In genomic region chr5:88720116-88721002, GRCm38 (mm10) we compare ENCODE assay signal across 8 mouse cellular contexts. TPM values are rescaled to one million over a fixed set of nuclear protein-coding genes. Genes with fewer than 3 reads are reported as not detected.
A peak's percentile ranks its signal among the peaks of the same experiment; 100 is the strongest.
DNase-seq lines count a peak whose midpoint lies in the region; ATAC-seq and TF ChIP-seq lines count a peak whose summit lies in the region.

Mob1b (plus strand) TSS chr5:88720855.

- peak within 1 kb of the TSS; percentile 62 for H3K4me3 ChIP-seq in ES-Bruce4 (ENCODE audit: low read depth, low read length)
- peak within 1 kb of the TSS; percentile 96 for H3K4me3 ChIP-seq in forebrain, embryonic 14.5 days (ENCODE audit: low read depth, low read length)
- H3K4me3 ChIP-seq in neural tube, embryonic 15.5 days (replicated peaks), result peak within 1 kb of the TSS; percentile 99

- no peaks in the 10 kb centered on the region for H3K9me3 ChIP-seq in ES-Bruce4 (replicated peaks; ENCODE audit: control insufficient read depth, insufficient read depth, low read length, poor library complexity, severe bottlenecking)
- H3K9me3 ChIP-seq in forebrain, embryonic 14.5 days (replicated peaks; ENCODE audit: control insufficient read depth, low read length), result no peaks in the 10 kb centered on the region
- no peaks in the 10 kb centered on the region for H3K9me3 ChIP-seq in neural tube, embryonic 15.5 days (replicated peaks)

- H3K36me3 ChIP-seq in ES-Bruce4 (ENCODE audit: control insufficient read depth, insufficient read depth, low read length, poor library complexity, severe bottlenecking), result no peaks in the 10 kb centered on the region
- H3K36me3 ChIP-seq in forebrain, embryonic 14.5 days (ENCODE audit: control insufficient read depth, insufficient read depth, low read length), result no peaks in the 10 kb centered on the region
- no peaks in the 10 kb centered on the region for H3K36me3 ChIP-seq in neural tube, embryonic 15.5 days

- H3K9ac ChIP-seq in ES-Bruce4 (ENCODE audit: low read depth, poor library complexity, severe bottlenecking), result peak within 1 kb of the TSS; percentile 90
- peak within 1 kb of the TSS; percentile 98 for H3K9ac ChIP-seq in forebrain, embryonic 14.5 days (ENCODE audit: low read length)
- H3K9ac ChIP-seq in neural tube, embryonic 15.5 days (replicated peaks), result peak within 1 kb of the TSS; percentile 99

- 0 out of 2 replicates have a peak, but pooled peaks have one; percentile 70 for TF ChIP-seq EP300 in ES-Bruce4 (IDR thresholded peaks at IDR 0.05; ENCODE audit: insufficient read depth, low read depth, low read length)

- WGBS in forebrain, embryonic 14.5 days, result under 1% methylated on average over 54 of the region's 54 CpGs
- WGBS in neural tube, embryonic 15.5 days, result under 1% methylated on average over 54 of the region's 54 CpGs

- peak; percentile 97 for TF ChIP-seq POLR2A in ES-Bruce4 (IDR thresholded peaks at IDR 0.05; ENCODE audit: insufficient read depth, low read length)

- H3K27ac ChIP-seq in ES-Bruce4 (ENCODE audit: insufficient read depth, low read length), result no peak within 1 kb of the TSS
- peak within 1 kb of the TSS; percentile 95 for H3K27ac ChIP-seq in forebrain, embryonic 14.5 days (ENCODE audit: low read depth, low read length)
- H3K27ac ChIP-seq in neural tube, embryonic 15.5 days (replicated peaks), result peak within 1 kb of the TSS; percentile 93

- no peaks in the 10 kb centered on the region for H3K4me1 ChIP-seq in ES-Bruce4 (ENCODE audit: control insufficient read depth, insufficient read depth, low read length)
- peaks cover 14% of the 10 kb centered on the region for H3K4me1 ChIP-seq in forebrain, embryonic 14.5 days (ENCODE audit: control insufficient read depth, insufficient read depth, low read length)
- H3K4me1 ChIP-seq in neural tube, embryonic 15.5 days, result peaks cover 31% of the 10 kb centered on the region

- peak; percentile 94 for ATAC-seq in cerebellum, adult (ENCODE audit: insufficient number of reproducible peaks, low FRiP score, low TSS enrichment)
- peak; percentile 94 for ATAC-seq in forebrain, embryonic 14.5 days
- peak; percentile 97 for ATAC-seq in neural tube, embryonic 15.5 days (ENCODE audit: low FRiP score)

- no peaks in the 10 kb centered on the region for H3K27me3 ChIP-seq in ES-Bruce4 (ENCODE audit: control insufficient read depth, insufficient read depth, low read length, poor library complexity, severe bottlenecking)
- no peaks in the 10 kb centered on the region for H3K27me3 ChIP-seq in forebrain, embryonic 14.5 days (replicated peaks; ENCODE audit: control insufficient read depth, insufficient read depth, low read length)
- no peaks in the 10 kb centered on the region for H3K27me3 ChIP-seq in neural tube, embryonic 15.5 days (replicated peaks)

- peak; percentile 96 for DNase-seq in forebrain, embryonic 14.5 days (ENCODE audit: low spot score)
- DNase-seq in heart, postnatal 14 days, result peak; percentile 100
- peak; percentile 97 for DNase-seq in layer of hippocampus, adult 11-12 months (ENCODE audit: low spot score)
- DNase-seq in lung, adult 18-20 months, result peak; percentile 97 to 98
- peak; percentile 97 for DNase-seq in testis, postnatal 14 days (ENCODE audit: low spot score)

- H3K4me2 ChIP-seq in forebrain, embryonic 14.5 days (ENCODE audit: low read length), result peak within 1 kb of the TSS; percentile 95
- H3K4me2 ChIP-seq in neural tube, embryonic 15.5 days, result peak within 1 kb of the TSS; percentile 84

- intact Hi-C loops in heart, postnatal 14 days (cut with DNase I), result loop anchor here (1.0 to 2.0 kb wide), 2 partner anchors 32 to 44 kb away; partner anchors contain the start of gene Dck

- TF ChIP-seq CTCF in ES-Bruce4 (IDR thresholded peaks at IDR 0.05; ENCODE audit: low read depth, low read length), result no peak

RNA-seq across cellular contexts. Expression of gene Mob1b, which starts in this region (rescaled TPM):
- 22.6 and 26.1 TPM in 2 replicates for polyA plus RNA-seq in ES-Bruce4 (2011; ENCODE audit: insufficient read depth, insufficient read length, low read depth, missing spikeins)
- polyA plus RNA-seq in forebrain, embryonic 14.5 days (2014; fragmentation: Nextera tagmentation; extraction: Ambion mirVana), result 12.4 and 14.3 TPM in 2 replicates
- 10 to 100 TPM; 41.7 to 42.9 TPM for total RNA-seq in heart, postnatal 14 days (2021)
- 7.8 and 8.3 TPM in 2 replicates for polyA plus RNA-seq in neural tube, embryonic 15.5 days (2015; fragmentation: Nextera tagmentation; extraction: Ambion mirVana)
